Mouse (Mus musculus): ENCODE data around the gene Ndst4.

Gene Ndst4

GRCm38 (mm10) chr3:125403601-125404396, at the start of gene Ndst4:
TSS of gene Ndst4 (plus strand) at chr3:125404076.
- DNase-seq (ENCODE audit: low spot score) = no peak

DNA sequence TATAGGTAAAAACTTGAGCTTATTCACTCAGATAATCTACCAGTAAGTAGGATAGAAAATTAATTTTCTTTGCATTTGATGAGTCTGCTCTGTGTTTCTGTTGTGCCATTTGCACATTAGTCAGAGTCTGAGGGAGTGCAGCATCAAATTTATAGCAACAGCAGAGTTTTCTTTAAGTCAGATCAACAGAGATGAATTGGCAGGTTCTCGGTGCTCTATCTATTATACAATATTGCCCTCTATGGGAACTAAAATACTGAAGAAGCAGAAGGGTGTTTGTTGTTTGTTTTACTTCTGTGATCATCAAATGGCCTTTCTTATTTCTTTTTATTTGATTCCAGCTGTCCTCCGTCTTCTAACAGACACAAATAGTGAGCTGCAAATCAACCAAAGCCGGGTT, 6.4 kb upstream of the Ndst4 start:
- no peak for DNase-seq (ENCODE audit: low spot score)

DNA sequence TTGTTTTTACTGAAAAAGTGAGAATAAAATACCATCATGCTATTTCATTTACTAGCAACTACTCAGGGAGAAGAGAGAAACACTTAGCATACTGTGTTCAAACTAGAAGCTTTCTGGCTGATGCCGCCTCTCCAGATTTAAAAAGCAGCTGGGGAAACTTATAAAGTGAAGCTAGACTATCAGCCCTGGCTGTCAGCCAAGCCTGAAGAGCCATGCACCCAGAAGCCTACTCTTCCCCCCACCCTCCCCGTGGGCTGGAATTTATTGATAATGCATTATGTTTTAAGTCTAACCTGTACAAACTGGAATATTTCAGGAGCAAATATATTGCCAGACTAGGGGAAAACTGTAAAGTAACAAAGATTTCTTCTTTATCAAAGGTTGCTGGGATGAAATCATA, 2.6 kb downstream of the Ndst4 start:
- DNase-seq (ENCODE audit: low spot score) = no peak

DNA sequence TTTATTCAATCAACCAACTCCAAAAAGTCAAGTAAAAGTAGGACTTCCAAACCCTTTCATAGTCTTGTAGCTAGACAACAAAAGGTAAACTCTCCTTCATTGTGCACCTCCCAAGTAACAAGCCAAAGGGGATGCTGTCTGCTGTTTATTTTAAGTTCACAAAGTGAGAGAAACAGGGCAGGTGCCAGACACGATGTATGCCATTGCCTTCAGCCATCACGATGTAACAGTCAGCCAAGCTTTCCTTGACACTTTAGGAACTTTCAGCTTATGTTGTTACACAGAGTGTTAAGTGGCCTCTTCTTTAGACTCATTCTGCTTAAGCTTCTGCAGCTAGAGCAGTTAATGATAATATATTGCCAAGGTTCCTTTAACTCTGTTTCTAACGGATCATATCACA, 3.1 kb downstream of the Ndst4 start:
- no peak for DNase-seq (ENCODE audit: low spot score)

- no peak for DNase-seq (ENCODE audit: low spot score)
These were observed 63.2 kb downstream of the Ndst4 start for GRCm38 (mm10) chr3:125466894-125467652.

- no peak for DNase-seq (ENCODE audit: low spot score)
These were observed 106.2 kb downstream of the Ndst4 start for GRCm38 (mm10) chr3:125510102-125510501.

GRCm38 (mm10) chr3:125533371-125533770, 129.5 kb downstream of the Ndst4 start:
- no peak for DNase-seq (ENCODE audit: low spot score)

- DNase-seq (ENCODE audit: low spot score) = no peak
These were observed 166.7 kb downstream of the Ndst4 start for GRCm38 (mm10) chr3:125570602-125571001.

DNA sequence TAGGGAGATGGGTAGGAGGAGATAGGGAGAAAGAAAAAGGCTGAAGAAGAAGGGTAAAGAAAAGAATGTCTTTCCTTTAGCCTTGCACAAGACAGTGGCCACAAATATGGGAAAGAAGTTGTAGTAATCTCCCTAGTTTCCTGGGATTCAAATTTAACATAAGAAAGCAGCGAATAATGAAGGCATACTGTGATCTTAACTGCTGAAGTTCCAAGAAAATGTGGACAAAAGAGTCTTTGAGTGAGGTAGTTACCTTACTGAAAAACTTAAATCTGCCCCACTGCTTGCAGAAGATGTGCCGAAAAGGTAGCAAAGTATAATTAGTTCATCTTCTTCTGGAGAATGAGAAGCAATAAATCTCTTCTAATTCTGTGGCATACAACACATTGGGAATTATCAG, 228.4 kb downstream of the Ndst4 start:
- DNase-seq (ENCODE audit: low spot score) = no peak

GRCm38 (mm10) chr3:125655009-125655635, 251.2 kb downstream of the Ndst4 start:
- DNase-seq (ENCODE audit: low spot score) = no peak

DNA sequence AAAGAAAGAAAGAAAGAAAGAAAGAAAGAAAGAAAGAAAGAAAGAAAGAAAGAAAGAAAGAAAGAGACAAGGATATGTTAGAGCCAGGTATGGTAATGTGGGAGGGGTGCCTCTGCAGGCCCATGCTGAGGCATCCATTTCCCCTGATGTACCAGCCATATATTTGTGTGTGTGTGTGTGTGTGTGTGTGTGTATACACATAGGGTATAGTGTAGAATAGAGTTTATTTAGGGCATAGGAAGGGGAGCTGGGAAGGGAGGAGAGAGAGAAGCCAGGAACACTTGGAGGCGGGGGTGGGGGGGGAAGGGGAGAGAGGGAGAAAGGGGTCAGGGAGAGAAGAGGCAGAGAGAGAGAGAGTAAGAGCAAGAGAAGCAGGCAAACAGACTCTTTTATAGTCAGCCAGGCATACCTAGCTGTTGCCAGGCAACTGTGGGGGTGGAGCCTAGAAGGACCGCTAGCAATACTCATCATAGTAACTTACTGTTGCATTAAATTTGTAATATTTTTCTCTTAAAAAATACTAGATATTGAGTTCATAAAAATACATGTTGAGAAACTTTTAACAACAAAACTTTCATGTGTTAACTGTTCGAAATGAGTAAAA, 256.3 kb downstream of the Ndst4 start:
- no peak for DNase-seq (ENCODE audit: low spot score)

DNA sequence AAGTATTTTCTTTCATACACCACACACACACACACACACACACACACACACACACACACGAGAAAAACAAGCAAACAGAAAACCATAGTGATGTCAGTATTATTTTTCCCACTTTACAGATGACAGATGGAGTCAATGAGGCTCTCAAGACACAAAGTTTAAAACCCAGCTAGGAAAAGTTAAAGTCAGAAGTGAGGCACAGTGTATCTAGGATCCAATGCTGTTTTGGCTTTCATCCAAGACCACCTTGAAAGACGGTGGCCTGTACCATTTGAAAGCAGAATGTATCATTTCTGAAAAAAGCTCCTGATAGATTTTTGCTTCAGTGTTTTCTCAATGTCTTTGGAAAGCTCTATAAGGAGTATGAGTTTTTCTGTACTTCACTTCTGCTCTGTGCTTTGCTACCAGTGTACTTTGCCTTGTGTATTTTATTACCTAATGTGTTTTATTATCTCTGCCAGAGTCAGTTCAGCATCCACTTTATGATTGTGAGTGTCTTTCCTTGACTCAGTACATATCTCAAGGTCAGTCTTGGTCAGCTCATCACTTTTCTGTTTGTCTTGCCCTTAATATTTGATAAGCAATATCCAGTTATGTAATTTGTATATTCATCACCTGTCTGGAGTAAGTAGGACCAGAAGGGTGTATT, 257.1 kb downstream of the Ndst4 start:
- no peak for DNase-seq (ENCODE audit: low spot score)

GRCm38 (mm10) chr3:125673997-125674794, 270.3 kb downstream of the Ndst4 start:
- DNase-seq (ENCODE audit: low spot score) = no peak

DNA sequence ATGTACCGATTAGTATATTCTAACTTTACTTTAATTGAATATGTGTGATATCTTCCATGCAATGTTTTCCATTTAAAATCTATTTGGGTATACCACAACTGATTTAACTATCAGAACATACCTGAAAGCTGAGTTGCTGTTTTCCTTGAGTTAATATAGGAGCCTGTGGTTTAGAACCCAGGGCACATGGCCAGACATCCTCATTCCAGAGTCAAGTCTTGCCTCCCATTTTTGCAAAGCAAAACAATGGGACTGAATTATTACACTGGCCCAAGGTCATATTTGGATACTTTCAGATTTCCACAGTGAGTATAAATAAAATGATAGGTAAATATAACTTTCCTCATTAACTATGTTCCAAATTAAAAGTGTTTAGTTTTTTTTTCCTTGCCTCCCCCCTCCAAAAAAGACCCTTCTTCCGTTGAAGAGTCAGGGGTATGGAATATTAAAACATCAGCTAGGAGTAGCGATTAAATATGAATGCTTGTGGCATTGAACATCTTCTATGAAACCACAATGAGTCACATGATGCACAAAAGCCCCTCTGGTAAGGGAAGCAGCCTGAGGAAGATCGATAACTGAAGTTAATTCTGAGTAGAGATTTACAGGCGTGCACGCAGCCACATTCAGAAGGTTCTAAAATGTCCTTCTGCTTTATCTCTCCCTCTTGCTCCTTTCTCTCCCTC, 271.5 kb downstream of the Ndst4 start:
- DNase-seq (ENCODE audit: low spot score) = no peak

DNA sequence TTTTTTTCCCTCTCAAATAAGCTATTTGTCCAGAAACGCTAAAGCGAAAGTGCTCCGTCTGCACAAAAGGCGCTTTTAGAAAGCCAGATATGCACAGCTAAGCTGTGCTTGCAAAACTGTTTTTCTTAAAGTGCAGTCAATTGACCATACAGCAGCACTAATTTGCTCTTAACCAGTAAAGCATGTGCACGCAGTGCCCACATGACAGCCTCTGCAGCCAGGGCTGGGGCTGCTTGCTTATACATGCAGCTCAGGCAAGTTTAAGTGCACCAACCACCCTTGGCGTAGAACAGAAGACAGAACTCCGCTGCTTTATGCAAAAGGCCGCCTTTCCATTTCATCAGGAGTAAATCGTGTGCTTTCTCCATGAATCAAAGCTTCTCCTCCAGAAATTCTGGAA, 275.0 kb downstream of the Ndst4 start:
- DNase-seq (ENCODE audit: low spot score) = no peak

- DNase-seq (ENCODE audit: low spot score) = no peak
These were observed 279.8 kb downstream of the Ndst4 start for GRCm38 (mm10) chr3:125683460-125684230.

GRCm38 (mm10) chr3:125684583-125684982, 280.7 kb downstream of the Ndst4 start:
- no peak for DNase-seq (ENCODE audit: low spot score)

GRCm38 (mm10) chr3:125687601-125688000, 283.7 kb downstream of the Ndst4 start:
- DNase-seq (ENCODE audit: low spot score) = no peak

GRCm38 (mm10) chr3:125690948-125691347, 287.1 kb downstream of the Ndst4 start:
- no peak for DNase-seq (ENCODE audit: low spot score)

GRCm38 (mm10) chr3:125722953-125723352, 319.1 kb downstream of the Ndst4 start:
- DNase-seq (ENCODE audit: low spot score) = no peak

Data from MN1 (cell line).